ENCODE assay signal across 19 mouse cellular contexts in genomic region chr10:27863625-27864024, GRCm38 (mm10).
DNase-seq lines count a peak whose midpoint lies in the region; ATAC-seq lines count a peak whose summit lies in the region.
"Had no signal": no experiment of that assay in that cellular context is flagged by ENCODE, and none has a peak within 500 bp of the region (broad histone marks: within the 10 kb centered on the region; RNA-seq: fewer than 3 reads in every experiment).

No protein-coding gene starts in this region.

- peak; percentile 19 to 71 for DNase-seq in adrenal gland, adult (ENCODE audit: inconsistent age in 2 of 2, low spot score in 1 of 2)
- no peak for DNase-seq in adrenal gland, postnatal 4 days (ENCODE audit: low spot score in 2 of 2)
- DNase-seq in Muller cell, postnatal 12 days (ENCODE audit: inconsistent ontology term), result peak; percentile 52
- peak; percentile 2 for DNase-seq in adrenal gland, postnatal 10 days
- DNase-seq in gonadal fat pad, adult 2 months (ENCODE audit: low read depth), result peak; percentile 12
- no peak for DNase-seq in urinary bladder, postnatal 25 days (ENCODE audit: low spot score)
- no peak for DNase-seq in lung, postnatal 36 days
- DNase-seq: cerebellum, adult 2 months; cerebellum, postnatal 36 days; gastrocnemius, postnatal 14 days; heart, adult 2 months; heart, postnatal 14 days; kidney, adult 18-20 months; liver; lung, postnatal 10 days; thymus, adult 2 months; thymus, postnatal 4 days had no signal

- no peak for ATAC-seq in activated CD4-positive, CD25-positive, alpha-beta regulatory T cell, adult 4 months
- ATAC-seq: forebrain, embryonic 16.5 days had no signal

Comparison
In these comparisons a context has a peak if more than half of its experiments do, and no peak if none do; other contexts are left out.
1. DNase-seq: peak in adrenal gland, adult (2 of 2), Muller cell, postnatal 12 days (single experiment), adrenal gland, postnatal 10 days (single experiment) and gonadal fat pad, adult 2 months (single experiment); none in adrenal gland, postnatal 4 days (0 of 2), urinary bladder, postnatal 25 days (single experiment) and lung, postnatal 36 days (single experiment).